Mouse (Mus musculus): ENCODE data around the gene Msmp. TPM values are rescaled to one million over a fixed set of nuclear protein-coding genes. Genes with fewer than 3 reads are reported as not detected.

Gene Msmp
- total RNA-seq, 1 experiment, result 0.49 TPM

GRCm38 (mm10) chr4:43562769-43563600, 21.3 kb downstream of the Msmp start:
- Histone ChIP-seq H3K4me1 (ENCODE audit: control insufficient read depth in 2 of 2, insufficient read depth in 2 of 2, low read length in 2 of 2, poor library complexity in 1 of 2) (peaks cover 10 to 22% of the 10 kb centered on the region in 2 experiments), H3K27ac (ENCODE audit: insufficient read depth, low read depth, low read length, poor library complexity, severe bottlenecking) (no peak overlapping the region)
- in situ Hi-C loops (cut with MboI; ENCODE audit: low sequenced_read_pairs in 2 of 2, unreplicated experiment in 2 of 2), result no loop called here

GRCm38 (mm10) chr4:43561997-43562768, 22.1 kb downstream of the Msmp start, which contains the start of the genes Creb3 and Tln1:
Gene Creb3 (plus strand): TSS chr4:43562332.
Gene Tln1 (minus strand): TSS chr4:43562691.
- H3K9ac ChIP-seq (ENCODE audit: insufficient read depth, low read depth, low read length, poor library complexity, severe bottlenecking), result peak within 1 kb of the TSS; percentile 81
- peaks cover 17 to 30% of the 10 kb centered on the region in 2 experiments for H3K4me1 ChIP-seq (ENCODE audit: control insufficient read depth in 2 of 2, insufficient read depth in 2 of 2, low read length in 2 of 2, poor library complexity in 1 of 2)
- peak; percentile 99 for DNase-seq (ENCODE audit: low read depth, low spot score)
- H3K27ac ChIP-seq (ENCODE audit: insufficient read depth, low read depth, low read length, poor library complexity, severe bottlenecking), result peak within 1 kb of the TSS; percentile 87
- H3K4me3 ChIP-seq (ENCODE audit: insufficient read depth in 1 of 2, low read depth in 1 of 2, low read length in 2 of 2, poor library complexity in 1 of 2, severe bottlenecking in 1 of 2), result peak within 1 kb of the TSS; percentile 72 to 73
- H3K36me3 ChIP-seq (ENCODE audit: control insufficient read depth, insufficient read depth, low read length, poor library complexity, severe bottlenecking), result peaks cover 11% of the 10 kb centered on the region
- TF ChIP-seq CHD2 (IDR thresholded peaks at IDR 0.05; ENCODE audit: low read depth, low read length), result no peak
- peak; percentile 88 for TF ChIP-seq ZNF384 (IDR thresholded peaks at IDR 0.05; ENCODE audit: low read depth, low read length)
- no peak for TF ChIP-seq MAFK (IDR thresholded peaks at IDR 0.05; ENCODE audit: insufficient read depth, low read depth, low read length)
- TF ChIP-seq ZC3H11A (IDR thresholded peaks at IDR 0.05; ENCODE audit: borderline replicate concordance, low read depth, low read length), result no peak
- TF ChIP-seq HCFC1 (IDR thresholded peaks at IDR 0.05; ENCODE audit: borderline replicate concordance, insufficient read depth, low read length), result peak; percentile 93
- H3K9me3 ChIP-seq (ENCODE audit: control insufficient read depth, insufficient read depth, low read depth, low read length), result no peaks in the 10 kb centered on the region
- in situ Hi-C loops (cut with MboI; ENCODE audit: low sequenced_read_pairs in 2 of 2, unreplicated experiment in 2 of 2), result no loop called here

More at GRCm38 (mm10) chr4:43562769-43563600, 21.3 kb downstream of the Msmp start:
- Histone ChIP-seq H3K9me3 (ENCODE audit: control insufficient read depth, insufficient read depth, low read depth, low read length) (no peaks in the 10 kb centered on the region), H3K4me3 (ENCODE audit: insufficient read depth in 1 of 2, low read depth in 1 of 2, low read length in 2 of 2, poor library complexity in 1 of 2, severe bottlenecking in 1 of 2) (peak overlapping the region; percentile 72 to 73), H3K36me3 (ENCODE audit: control insufficient read depth, insufficient read depth, low read length, poor library complexity, severe bottlenecking) (peaks cover 19% of the 10 kb centered on the region), H3K9ac (ENCODE audit: insufficient read depth, low read depth, low read length, poor library complexity, severe bottlenecking) (peak overlapping the region; percentile 80)
- no peak for DNase-seq (ENCODE audit: low read depth, low spot score)
- no peak for TF ChIP-seq MAFK (IDR thresholded peaks at IDR 0.05; ENCODE audit: insufficient read depth, low read depth, low read length)
- no peak for TF ChIP-seq CHD2 (IDR thresholded peaks at IDR 0.05; ENCODE audit: low read depth, low read length)
- TF ChIP-seq ZNF384 (IDR thresholded peaks at IDR 0.05; ENCODE audit: low read depth, low read length), result no peak
- no peak for TF ChIP-seq ZC3H11A (IDR thresholded peaks at IDR 0.05; ENCODE audit: borderline replicate concordance, low read depth, low read length)
- no peak for TF ChIP-seq HCFC1 (IDR thresholded peaks at IDR 0.05; ENCODE audit: borderline replicate concordance, insufficient read depth, low read length)

GRCm38 (mm10) chr4:43561436-43561996, 22.8 kb downstream of the Msmp start:
- no peak for DNase-seq (ENCODE audit: low read depth, low spot score)
- peak overlapping the region; percentile 81 for H3K9ac ChIP-seq (ENCODE audit: insufficient read depth, low read depth, low read length, poor library complexity, severe bottlenecking)
- H3K4me3 ChIP-seq (ENCODE audit: insufficient read depth in 1 of 2, low read depth in 1 of 2, low read length in 2 of 2, poor library complexity in 1 of 2, severe bottlenecking in 1 of 2), result peak overlapping the region; percentile 72 to 73
- H3K4me1 ChIP-seq (ENCODE audit: control insufficient read depth in 2 of 2, insufficient read depth in 2 of 2, low read length in 2 of 2, poor library complexity in 1 of 2), result peaks cover 22 to 32% of the 10 kb centered on the region in 2 experiments
- no peaks in the 10 kb centered on the region for H3K9me3 ChIP-seq (ENCODE audit: control insufficient read depth, insufficient read depth, low read depth, low read length)
- in situ Hi-C loops (cut with MboI; ENCODE audit: low sequenced_read_pairs in 2 of 2, unreplicated experiment in 2 of 2), result no loop called here
- H3K36me3 ChIP-seq (ENCODE audit: control insufficient read depth, insufficient read depth, low read length, poor library complexity, severe bottlenecking), result peaks cover 7% of the 10 kb centered on the region; the same call in 1 of the 2 replicates
- H3K27ac ChIP-seq (ENCODE audit: insufficient read depth, low read depth, low read length, poor library complexity, severe bottlenecking), result peak overlapping the region; percentile 87
- no peak for TF ChIP-seq ZC3H11A (IDR thresholded peaks at IDR 0.05; ENCODE audit: borderline replicate concordance, low read depth, low read length)

- no peak overlapping the region; the same call in 1 of the 2 replicates for H3K9ac ChIP-seq (ENCODE audit: insufficient read depth, low read depth, low read length, poor library complexity, severe bottlenecking)
- peaks cover 25 to 34% of the 10 kb centered on the region in 2 experiments for H3K4me1 ChIP-seq (ENCODE audit: control insufficient read depth in 2 of 2, insufficient read depth in 2 of 2, low read length in 2 of 2, poor library complexity in 1 of 2)
- H3K27ac ChIP-seq (ENCODE audit: insufficient read depth, low read depth, low read length, poor library complexity, severe bottlenecking), result no peak overlapping the region
- H3K36me3 ChIP-seq (ENCODE audit: control insufficient read depth, insufficient read depth, low read length, poor library complexity, severe bottlenecking), result peaks cover 8% of the 10 kb centered on the region
- in situ Hi-C loops (cut with MboI; ENCODE audit: low sequenced_read_pairs in 2 of 2, unreplicated experiment in 2 of 2), result no loop called here
- no peaks in the 10 kb centered on the region for H3K9me3 ChIP-seq (ENCODE audit: control insufficient read depth, insufficient read depth, low read depth, low read length)
- TF ChIP-seq MAFK (IDR thresholded peaks at IDR 0.05; ENCODE audit: insufficient read depth, low read depth, low read length) (no peak), HCFC1 (IDR thresholded peaks at IDR 0.05; ENCODE audit: borderline replicate concordance, insufficient read depth, low read length) (no peak)
- DNase-seq (ENCODE audit: low read depth, low spot score), result no peak
- peak overlapping the region; percentile 72 to 73; a peak in 2 of 4 replicates for H3K4me3 ChIP-seq (ENCODE audit: insufficient read depth in 1 of 2, low read depth in 1 of 2, low read length in 2 of 2, poor library complexity in 1 of 2, severe bottlenecking in 1 of 2)
These were observed 23.3 kb downstream of the Msmp start for GRCm38 (mm10) chr4:43560976-43561375.

All from ES-E14 (cell line).